Mouse (Mus musculus) stomach, embryonic 16.5 days (tissue): ENCODE data around the gene Pld3. TPM values are rescaled to one million over a fixed set of nuclear protein-coding genes. Genes with fewer than 3 reads are reported as not detected.
"Not testable (repeated sequence)": the region's sequence is repeated elsewhere in the genome, so short reads cannot be mapped to it uniquely, and the experiment has no call there.

Experiments
- ATAC-seq: fragments of 200-750 bp; cut with Nextera tagmentation; 2 replicates; pipeline ENCODE4 v1.8.0; 2017; ENCODE audit warnings: moderate number of reproducible peaks, moderate TSS enrichment; ENCODE audit not compliant: insufficient read depth, low FRiP score
- H3K27ac ChIP-seq: fragments of 300-500 bp; sonication (generic); 2 replicates; pipeline ENCODE4 v1.5.1; 2014; ENCODE audit warnings: low read length
- H3K27me3 ChIP-seq: fragments of 300-500 bp; sonication (generic); 2 replicates; pipeline ENCODE4 v1.6.1; 2014; ENCODE audit warnings: low read length, control low read depth, mixed read lengths; ENCODE audit not compliant: control insufficient read depth, insufficient read depth
- H3K36me3 ChIP-seq: fragments of 300-500 bp; sonication (generic); 2 replicates; pipeline ENCODE4 v1.6.1; 2014; ENCODE audit warnings: low read length; ENCODE audit not compliant: control insufficient read depth, insufficient read depth
- H3K4me1 ChIP-seq: fragments of 300-500 bp; sonication (generic); 2 replicates; pipeline ENCODE4 v1.6.1; 2014; ENCODE audit warnings: low read length, control low read depth, mixed read lengths; ENCODE audit not compliant: control insufficient read depth, insufficient read depth
- H3K4me2 ChIP-seq: fragments of 300-500 bp; sonication (generic); 2 replicates; pipeline ENCODE4 v1.6.1; 2014; ENCODE audit warnings: low read depth, low read length, mixed read lengths
- H3K4me3 ChIP-seq: fragments of 300-500 bp; sonication (generic); replicated peaks from 2 replicates; pipeline ENCODE4 v1.5.1; 2014; ENCODE audit warnings: mild to moderate bottlenecking, low read length
- H3K9ac ChIP-seq: fragments of 300-500 bp; sonication (generic); 2 replicates; pipeline ENCODE4 v1.6.1; 2014; ENCODE audit warnings: low read length
- H3K9me3 ChIP-seq: fragments of 300-500 bp; sonication (generic); replicated peaks from 2 replicates; pipeline ENCODE4 v1.6.1; 2016; ENCODE audit warnings: low read length, control low read depth; ENCODE audit not compliant: control insufficient read depth
- WGBS: fragments of 180-500 bp; shearing (Covaris S2); extraction: QIAGEN DNeasy Blood & Tissue Kit; methylation state at CpG from one replicate; pipeline ENCODE4 v1.1.7; 2014; 5-methylcytosine and 5-hydroxymethylcytosine counted together
- polyA plus RNA-seq: library from polyadenylated mRNA; unstranded; fragments of >200 nt; fragmentation: Nextera tagmentation; extraction: Ambion mirVana; gene quantifications from 2 replicates; pipeline ENCODE4 v1.2.1, GENCODE M21; 2015

Pld3 gene
- polyA plus RNA-seq, 1 experiment from 2014 or later: 93.5 TPM

DNA sequence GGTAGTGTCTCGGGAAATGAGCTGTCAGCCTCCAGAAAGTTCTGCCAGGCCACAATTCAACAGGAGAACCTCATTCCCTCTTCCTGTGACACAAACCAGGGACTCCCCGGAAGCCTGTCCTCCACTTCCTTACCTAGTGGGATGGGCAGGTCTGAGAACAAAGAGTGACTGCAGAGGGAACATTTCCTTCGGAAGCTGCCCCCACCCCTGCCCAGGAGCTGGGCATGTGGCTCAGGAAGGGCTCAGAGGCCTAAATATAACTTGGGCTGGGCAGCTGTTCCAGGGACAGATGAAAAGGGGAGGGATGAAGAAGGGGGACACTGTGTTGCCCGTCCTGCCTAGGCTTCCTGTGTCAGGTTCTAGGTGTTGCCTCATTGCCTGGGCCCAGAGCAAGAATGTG lies 51.4 kb downstream of the Pld3 start:
- Histone ChIP-seq H3K4me3 (no peak overlapping the region), H3K4me1 (peaks cover 4% of the 10 kb centered on the region), H3K27me3 (no peaks in the 10 kb centered on the region), H3K27ac (peak overlapping the region; percentile 36; the same call in 1 of the 2 replicates), H3K4me2 (no peak overlapping the region), H3K36me3 (no peaks in the 10 kb centered on the region), H3K9me3 (no peaks in the 10 kb centered on the region), H3K9ac (no peak overlapping the region; the same call in 1 of the 2 replicates)
- ATAC-seq: no peak
- WGBS: 54% methylated on average over 4 of the region's 4 CpGs

DNA sequence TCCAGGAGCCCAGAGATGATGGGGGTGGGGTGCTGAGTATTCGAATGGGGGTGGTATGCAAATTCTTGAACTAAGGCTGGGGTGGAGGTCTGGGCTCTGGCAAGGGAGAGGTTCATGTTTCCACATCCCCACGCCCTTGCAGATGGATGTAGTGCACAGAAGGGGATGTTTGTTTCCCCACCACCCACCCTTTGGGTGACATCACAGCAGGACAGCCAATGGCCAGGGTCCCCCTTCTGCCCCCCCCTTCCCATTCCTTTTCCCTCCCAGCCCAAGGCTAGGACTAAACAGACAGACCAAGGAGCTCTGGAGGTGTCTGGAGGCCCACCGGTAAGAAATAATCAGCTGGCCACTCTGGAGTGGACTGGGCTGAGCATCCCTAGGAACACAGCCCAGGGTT lies 54.0 kb downstream of the Pld3 start, which contains the start of gene Prx:
Prx (plus strand) TSS at position 289 of the 400 bp plus-strand sequence.
- Histone ChIP-seq H3K36me3 (no peaks in the 10 kb centered on the region), H3K9ac (no peak within 1 kb of the TSS), H3K27ac (no peak within 1 kb of the TSS; the same call in 1 of the 2 replicates), H3K4me3 (no peak within 1 kb of the TSS), H3K4me2 (no peak within 1 kb of the TSS), H3K27me3 (no peaks in the 10 kb centered on the region), H3K4me1 (no peaks in the 10 kb centered on the region), H3K9me3 (no peaks in the 10 kb centered on the region)
- ATAC-seq: peak; percentile 24; the same call in 1 of the 2 replicates
- WGBS: 32% methylated on average over 3 of the region's 3 CpGs

DNA sequence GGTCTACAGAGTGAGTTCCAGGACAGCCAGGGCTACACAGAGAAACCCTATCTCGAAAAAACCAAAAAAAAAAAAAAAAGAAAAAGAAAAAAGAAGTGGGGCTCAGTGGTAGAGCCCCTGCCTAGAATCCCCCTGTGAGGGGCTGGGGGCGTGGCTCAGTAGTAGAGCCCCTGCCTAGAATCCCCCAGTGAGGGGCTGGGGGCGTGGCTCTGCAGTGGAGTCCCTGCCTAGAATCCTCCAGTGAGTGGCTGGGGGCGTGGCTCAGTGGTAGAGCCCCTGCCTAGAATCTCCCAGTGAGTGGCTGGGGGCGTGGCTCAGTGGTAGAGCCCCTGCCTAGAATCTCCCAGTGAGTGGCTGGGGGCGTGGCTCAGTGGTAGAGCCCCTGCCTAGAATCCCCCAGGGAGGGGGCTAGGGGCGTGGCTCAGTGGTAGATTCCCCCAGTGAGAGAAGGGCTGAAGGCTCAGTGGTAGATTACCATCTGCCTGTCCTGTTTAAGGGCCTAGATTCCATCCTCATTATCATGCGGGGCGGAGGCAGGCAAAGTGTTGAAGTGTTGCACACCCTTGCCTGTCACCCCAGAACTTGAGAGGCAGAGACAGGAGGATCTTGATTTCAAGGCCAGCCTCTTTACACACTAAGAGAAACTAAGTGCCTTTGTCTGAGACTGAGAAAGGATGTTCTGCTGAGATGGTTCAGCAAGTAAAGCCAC lies 58.2 kb downstream of the Pld3 start:
- WGBS: 91% methylated on average over 8 of the region's 9 CpGs

DNA sequence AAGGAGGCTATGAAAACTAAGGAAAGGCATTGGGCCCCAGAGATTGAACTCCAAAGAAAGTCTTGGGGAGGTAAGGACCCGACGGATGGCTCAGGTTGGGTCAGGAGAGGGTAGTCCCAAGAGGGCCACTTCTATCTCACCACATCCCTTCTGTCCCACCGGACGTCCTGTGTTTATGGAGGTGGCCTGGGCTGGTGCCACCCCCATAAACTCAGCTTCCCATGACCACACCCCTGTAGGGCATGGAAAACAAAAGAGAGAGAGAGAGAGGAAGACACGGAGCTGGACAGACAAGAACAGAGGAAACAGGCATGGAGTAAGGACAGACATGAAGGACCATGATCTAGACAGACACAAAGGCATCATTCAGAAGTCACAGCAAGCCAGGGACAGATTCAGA lies 59.6 kb downstream of the Pld3 start:
- Histone ChIP-seq H3K27ac (no peak overlapping the region), H3K9me3 (no peaks in the 10 kb centered on the region), H3K4me2 (no peak overlapping the region), H3K36me3 (no peaks in the 10 kb centered on the region; the same call in 1 of the 2 replicates), H3K9ac (no peak overlapping the region), H3K4me3 (no peak overlapping the region), H3K27me3 (no peaks in the 10 kb centered on the region), H3K4me1 (peaks cover 24% of the 10 kb centered on the region)
- ATAC-seq: no peak
- 81% methylated on average over 5 of the region's 5 CpGs for WGBS

More for the DNA sequence above, 58.2 kb downstream of the Pld3 start:
- ATAC-seq, H3K9me3 ChIP-seq, H3K9ac ChIP-seq, H3K4me3 ChIP-seq, H3K4me2 ChIP-seq, H3K27ac ChIP-seq, H3K27me3 ChIP-seq, H3K36me3 ChIP-seq: not testable (repeated sequence)
- H3K4me1 ChIP-seq: peaks cover 12% of the 10 kb centered on the region

DNA sequence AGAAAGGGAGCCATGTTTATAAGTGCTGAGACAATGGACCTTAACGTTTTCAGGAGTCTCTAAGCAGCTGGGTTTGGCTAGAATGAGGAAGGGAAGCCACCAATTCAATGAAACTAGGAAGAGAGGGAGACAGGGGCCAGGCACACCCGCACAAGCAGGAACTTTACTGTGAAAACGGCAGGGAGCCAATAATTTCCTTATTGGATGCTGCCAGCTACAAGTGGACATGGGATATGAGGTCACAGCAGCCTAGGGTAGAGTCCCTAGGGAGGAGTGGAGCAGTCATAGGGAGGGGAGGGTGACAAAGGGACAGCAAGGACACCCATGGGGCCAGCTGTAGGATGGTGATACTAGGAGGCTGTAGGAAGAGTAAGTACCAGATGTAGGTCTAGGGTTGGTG lies 60.0 kb downstream of the Pld3 start:
- Histone ChIP-seq H3K4me3 (no peak overlapping the region), H3K4me2 (no peak overlapping the region), H3K27me3 (no peaks in the 10 kb centered on the region), H3K4me1 (peaks cover 28% of the 10 kb centered on the region), H3K9ac (no peak overlapping the region), H3K27ac (no peak overlapping the region), H3K36me3 (no peaks in the 10 kb centered on the region; the same call in 1 of the 2 replicates), H3K9me3 (no peaks in the 10 kb centered on the region)
- 51% methylated on average over 3 of the region's 3 CpGs for WGBS
- ATAC-seq: no peak

DNA sequence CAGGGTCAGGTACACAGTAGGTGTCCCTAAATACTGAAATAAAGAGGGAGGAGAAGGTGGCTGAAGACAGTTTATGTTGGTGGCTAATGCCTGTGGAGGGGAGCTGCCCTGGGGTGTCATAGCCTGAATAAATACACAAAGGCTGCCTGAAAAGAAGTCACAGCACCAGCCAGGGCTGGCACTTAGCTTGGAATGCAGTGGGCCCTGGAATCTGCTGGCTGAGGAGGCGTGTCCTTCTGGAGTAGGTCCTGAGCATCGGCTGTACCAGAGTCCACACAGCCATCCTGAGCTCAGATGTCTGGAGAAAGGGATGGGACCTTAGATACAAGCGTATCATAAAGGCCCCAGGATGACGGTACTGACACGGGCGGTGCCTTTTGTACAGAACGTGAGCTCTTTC lies 61.2 kb downstream of the Pld3 start:
- Histone ChIP-seq H3K9me3 (no peaks in the 10 kb centered on the region), H3K9ac (peak overlapping the region; percentile 27; the same call in 1 of the 2 replicates), H3K27me3 (no peaks in the 10 kb centered on the region), H3K4me2 (no peak overlapping the region), H3K4me3 (no peak overlapping the region), H3K27ac (0 out of 2 replicates have a peak overlapping the region, but pooled peaks have one; percentile 97), H3K36me3 (no peaks in the 10 kb centered on the region; the same call in 1 of the 2 replicates), H3K4me1 (peaks cover 30% of the 10 kb centered on the region)
- 68% methylated on average over 7 of the region's 7 CpGs for WGBS
- ATAC-seq: no peak

DNA sequence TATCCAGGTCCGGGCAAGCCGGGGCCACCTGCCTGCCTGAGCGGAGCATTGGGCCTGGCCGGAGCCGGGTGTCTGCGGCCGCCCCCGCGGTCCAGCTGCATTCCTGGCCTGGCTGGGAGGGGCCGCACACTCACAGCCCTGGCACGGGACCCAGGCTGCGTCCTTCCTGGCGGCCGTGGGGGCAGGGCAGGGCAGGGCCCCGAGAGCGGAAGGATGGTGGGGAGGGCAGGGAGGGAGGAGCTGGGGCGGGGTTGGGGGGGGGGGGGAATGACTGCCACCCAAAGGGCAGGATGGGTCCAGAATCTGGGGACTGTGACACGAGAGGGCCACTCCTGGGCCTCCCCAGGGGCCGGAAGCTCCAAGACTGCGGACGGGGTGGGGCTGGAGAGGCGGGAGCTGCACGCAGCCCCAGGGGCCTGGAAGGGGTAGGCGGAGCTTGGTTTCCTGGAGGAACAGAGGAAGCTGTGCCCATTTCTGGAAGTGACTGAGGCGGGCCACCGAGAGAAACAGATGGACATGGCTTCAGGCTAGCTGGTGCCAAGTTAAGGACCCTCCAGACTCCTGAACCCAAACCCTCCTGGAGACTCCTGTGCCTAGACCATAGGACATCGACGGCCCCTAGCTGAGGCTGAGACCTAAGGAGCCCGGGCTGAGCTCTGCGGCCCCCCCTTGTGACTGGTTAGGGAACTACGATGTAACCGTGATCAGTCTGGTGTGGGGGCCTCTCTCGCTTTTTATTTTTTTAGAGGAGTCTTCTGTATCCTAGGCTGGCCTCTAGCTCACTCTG lies 62.3 kb downstream of the Pld3 start:
- Histone ChIP-seq H3K4me3 (peak overlapping the region; percentile 47), H3K9ac (peak overlapping the region; percentile 69), H3K36me3 (no peaks in the 10 kb centered on the region; the same call in 1 of the 2 replicates), H3K27ac (peak overlapping the region; percentile 97), H3K27me3 (no peaks in the 10 kb centered on the region), H3K9me3 (no peaks in the 10 kb centered on the region), H3K4me1 (peaks cover 30% of the 10 kb centered on the region), H3K4me2 (peak overlapping the region; percentile 47)
- ATAC-seq: peak; percentile 84
- WGBS: under 1% methylated on average over 30 of the region's 33 CpGs

DNA sequence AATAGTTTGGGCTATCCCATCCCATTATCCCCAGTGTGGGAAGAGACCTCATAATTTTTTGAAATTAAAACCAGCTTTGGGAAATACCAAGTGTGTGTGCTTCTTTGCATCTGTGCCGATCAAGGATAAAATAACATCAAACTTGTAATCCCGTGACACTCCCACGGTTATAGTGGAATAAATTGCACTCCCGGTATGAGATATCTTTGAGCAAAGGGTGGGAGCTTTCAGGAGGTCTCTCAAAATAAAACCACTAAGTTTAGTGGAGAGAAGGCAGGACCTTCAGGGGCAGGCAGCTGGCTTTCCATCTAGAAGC lies 62.8 kb downstream of the Pld3 start:
- WGBS: 26% methylated on average over 4 of the region's 4 CpGs
- peak overlapping the region; percentile 47 for H3K4me3 ChIP-seq
- H3K4me2 ChIP-seq: peak overlapping the region; percentile 47
- peak overlapping the region; percentile 69 for H3K9ac ChIP-seq
- H3K36me3 ChIP-seq: no peaks in the 10 kb centered on the region; the same call in 1 of the 2 replicates
- H3K4me1 ChIP-seq: peaks cover 30% of the 10 kb centered on the region
- H3K27ac ChIP-seq: peak overlapping the region; percentile 97
- no peaks in the 10 kb centered on the region for H3K9me3 ChIP-seq
- H3K27me3 ChIP-seq: no peaks in the 10 kb centered on the region
- no peak for ATAC-seq
